Mouse (Mus musculus) neural tube, embryonic 11.5 days (tissue): ENCODE data around the gene Rbpj. TPM values are rescaled to one million over a fixed set of nuclear protein-coding genes. Genes with fewer than 3 reads are reported as not detected.

Experiments
- ATAC-seq: fragments of 200-750 bp; cut with Nextera tagmentation; 2 replicates; pipeline ENCODE4 v1.8.0; 2017; ENCODE audit warnings: moderate number of reproducible peaks, mild to moderate bottlenecking, moderate TSS enrichment, moderate library complexity; ENCODE audit not compliant: insufficient read depth, low FRiP score, low TSS enrichment
- DNase-seq: peaks from one replicate; pipeline ENCODE4 v3.0.0-alpha.2; 2015; ENCODE audit warnings: low spot score
- H3K27ac ChIP-seq: fragments of 300-500 bp; sonication (generic); 2 replicates; pipeline ENCODE4 v1.5.1; 2014; ENCODE audit warnings: low read depth, mild to moderate bottlenecking, low read length
- H3K27me3 ChIP-seq: fragments of 300-500 bp; sonication (generic); 2 replicates; pipeline ENCODE4 v1.6.1; 2014; ENCODE audit warnings: mild to moderate bottlenecking, low read length, mixed read lengths; ENCODE audit not compliant: control insufficient read depth, insufficient read depth
- H3K36me3 ChIP-seq: fragments of 300-500 bp; sonication (generic); 2 replicates; pipeline ENCODE4 v1.6.1; 2014; ENCODE audit warnings: mild to moderate bottlenecking, low read length, moderate library complexity, mixed read lengths; ENCODE audit not compliant: control insufficient read depth, insufficient read depth
- H3K4me1 ChIP-seq: fragments of 300-500 bp; sonication (generic); 2 replicates; pipeline ENCODE4 v1.6.1; 2014; ENCODE audit warnings: low read length, mixed read lengths; ENCODE audit not compliant: control insufficient read depth, insufficient read depth
- H3K4me2 ChIP-seq: fragments of 300-500 bp; sonication (generic); 2 replicates; pipeline ENCODE4 v1.6.1; 2014; ENCODE audit warnings: low read depth, mild to moderate bottlenecking, moderate library complexity
- H3K4me3 ChIP-seq: fragments of 300-500 bp; sonication (generic); 2 replicates; pipeline ENCODE4 v1.5.1; 2014; ENCODE audit warnings: low read depth, low read length
- H3K9ac ChIP-seq: fragments of 300-500 bp; sonication (generic); 2 replicates; pipeline ENCODE4 v1.6.1; 2014; ENCODE audit warnings: mild to moderate bottlenecking, low read length
- H3K9me3 ChIP-seq: fragments of 300-500 bp; sonication (generic); 2 replicates; pipeline ENCODE4 v1.6.1; 2016; ENCODE audit warnings: low read length; ENCODE audit not compliant: control insufficient read depth
- WGBS: fragments of 180-500 bp; shearing (Covaris S2); extraction: QIAGEN DNeasy Blood & Tissue Kit; methylation state at CpG from one replicate; pipeline ENCODE4 v1.1.7; 2014; 5-methylcytosine and 5-hydroxymethylcytosine counted together
- polyA plus RNA-seq: library from polyadenylated mRNA; unstranded; fragments of >200 nt; fragmentation: Nextera tagmentation; extraction: Ambion mirVana; gene quantifications from 2 replicates; pipeline ENCODE4 v1.2.1, GENCODE M21; 2014

Rbpj gene
- polyA plus RNA-seq, 1 experiment from 2014 or later: 59.4 TPM

DNA sequence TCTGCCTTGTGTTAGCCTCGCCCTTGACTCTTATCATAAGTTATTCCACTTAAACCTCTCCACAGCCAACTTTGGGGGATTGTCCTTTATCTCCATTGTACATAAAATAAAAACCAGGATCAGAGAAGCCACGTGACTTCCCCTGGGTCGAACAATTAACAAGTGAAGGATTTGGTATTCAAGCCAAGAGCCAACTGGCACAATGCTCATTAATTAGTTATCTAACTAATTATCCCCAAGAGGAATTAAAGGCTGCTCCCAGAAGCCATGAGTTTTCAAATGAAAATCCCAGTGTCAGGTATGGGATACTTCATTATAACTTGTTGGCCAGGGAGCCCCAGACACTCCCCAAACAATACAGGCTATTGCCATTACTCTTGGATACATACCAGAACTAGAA is 218.0 kb downstream of the Rbpj start:
- no peak overlapping the region for H3K4me2 ChIP-seq
- H3K36me3 ChIP-seq: no peaks in the 10 kb centered on the region
- DNase-seq (no peak), ATAC-seq (no peak)
- H3K27ac ChIP-seq: no peak overlapping the region
- H3K4me3 ChIP-seq: no peak overlapping the region
- no peak overlapping the region for H3K9ac ChIP-seq
- H3K9me3 ChIP-seq: no peaks in the 10 kb centered on the region
- no peaks in the 10 kb centered on the region for H3K4me1 ChIP-seq
- WGBS: 82% methylated on average over 3 of the region's 3 CpGs
- no peaks in the 10 kb centered on the region for H3K27me3 ChIP-seq

DNA sequence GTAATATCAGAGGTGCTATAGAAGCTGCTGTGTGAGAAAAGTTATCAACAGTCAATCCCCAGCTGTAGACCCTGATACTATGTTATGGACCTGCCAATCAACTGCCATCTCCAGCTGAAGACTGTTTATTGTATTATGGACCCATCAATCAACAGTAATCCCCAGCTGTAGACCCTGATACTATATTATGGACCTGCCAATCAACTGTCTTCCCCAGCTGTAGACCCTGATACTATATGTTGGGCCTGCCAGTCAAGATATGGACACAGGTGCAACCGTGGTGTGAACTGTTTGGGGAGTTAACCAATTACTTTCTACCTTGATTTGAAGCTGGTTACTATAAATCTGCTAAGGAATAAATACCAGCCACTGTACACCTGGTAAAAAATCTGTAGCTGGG is 218.5 kb downstream of the Rbpj start:
- no peaks in the 10 kb centered on the region for H3K27me3 ChIP-seq
- DNase-seq (no peak), ATAC-seq (no peak)
- H3K9me3 ChIP-seq: no peaks in the 10 kb centered on the region
- no peaks in the 10 kb centered on the region for H3K36me3 ChIP-seq
- WGBS: 89% methylated on average over 1 of the region's 1 CpGs
- H3K4me3 ChIP-seq: no peak overlapping the region
- H3K9ac ChIP-seq: no peak overlapping the region
- H3K27ac ChIP-seq: no peak overlapping the region
- no peaks in the 10 kb centered on the region for H3K4me1 ChIP-seq
- no peak overlapping the region for H3K4me2 ChIP-seq

DNA sequence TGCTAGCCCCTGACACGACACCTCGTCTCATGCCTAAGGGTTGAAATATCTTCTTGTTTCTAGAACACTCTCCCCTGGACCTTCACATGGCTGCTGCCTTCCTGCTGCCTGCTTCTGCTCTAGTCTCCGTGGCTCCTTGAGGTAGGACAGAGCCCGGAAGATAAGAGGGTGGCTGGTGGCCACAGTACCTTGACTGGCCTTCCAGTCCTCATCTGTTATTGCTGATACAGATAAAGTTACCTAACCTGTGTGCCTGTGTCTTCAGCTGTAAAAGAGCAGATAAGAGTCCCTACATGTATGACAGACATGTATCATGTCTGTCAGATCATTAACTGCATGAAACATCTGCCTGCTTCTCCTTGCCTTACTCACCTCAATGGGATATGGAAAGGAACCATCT is 219.7 kb downstream of the Rbpj start:
- Histone ChIP-seq H3K4me2 (no peak overlapping the region), H3K9me3 (no peaks in the 10 kb centered on the region), H3K27ac (no peak overlapping the region), H3K27me3 (no peaks in the 10 kb centered on the region), H3K36me3 (no peaks in the 10 kb centered on the region), H3K9ac (no peak overlapping the region), H3K4me3 (no peak overlapping the region), H3K4me1 (no peaks in the 10 kb centered on the region)
- ATAC-seq (no peak), DNase-seq (no peak)
- 89% methylated on average over 4 of the region's 4 CpGs for WGBS

DNA sequence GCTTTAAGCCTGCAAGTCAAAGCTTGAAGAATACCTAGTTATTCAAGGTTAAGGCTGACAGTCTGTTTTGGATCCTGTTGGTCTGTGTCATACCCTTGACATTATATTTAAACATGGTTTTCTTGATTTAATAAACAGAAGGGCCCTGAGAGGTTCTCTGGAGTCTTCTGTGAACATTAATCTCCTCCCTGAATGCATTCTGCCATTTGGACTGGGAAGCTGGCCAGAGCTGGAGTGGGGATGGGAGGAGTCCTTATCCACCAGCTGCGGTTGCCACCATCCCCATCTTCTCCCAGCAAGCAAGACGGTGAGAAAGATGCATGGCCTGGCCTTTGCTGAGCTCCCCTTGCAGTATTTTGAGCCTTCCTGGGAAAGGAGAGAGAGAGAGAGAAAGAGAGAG is 220.4 kb downstream of the Rbpj start:
- no peak overlapping the region for H3K27ac ChIP-seq
- DNase-seq: no peak
- H3K27me3 ChIP-seq: no peaks in the 10 kb centered on the region
- no peaks in the 10 kb centered on the region for H3K9me3 ChIP-seq
- 76% methylated on average over 2 of the region's 2 CpGs for WGBS
- ATAC-seq: no peak
- H3K36me3 ChIP-seq: no peaks in the 10 kb centered on the region
- H3K4me3 ChIP-seq: no peak overlapping the region
- no peaks in the 10 kb centered on the region for H3K4me1 ChIP-seq
- H3K4me2 ChIP-seq: no peak overlapping the region
- H3K9ac ChIP-seq: no peak overlapping the region

DNA sequence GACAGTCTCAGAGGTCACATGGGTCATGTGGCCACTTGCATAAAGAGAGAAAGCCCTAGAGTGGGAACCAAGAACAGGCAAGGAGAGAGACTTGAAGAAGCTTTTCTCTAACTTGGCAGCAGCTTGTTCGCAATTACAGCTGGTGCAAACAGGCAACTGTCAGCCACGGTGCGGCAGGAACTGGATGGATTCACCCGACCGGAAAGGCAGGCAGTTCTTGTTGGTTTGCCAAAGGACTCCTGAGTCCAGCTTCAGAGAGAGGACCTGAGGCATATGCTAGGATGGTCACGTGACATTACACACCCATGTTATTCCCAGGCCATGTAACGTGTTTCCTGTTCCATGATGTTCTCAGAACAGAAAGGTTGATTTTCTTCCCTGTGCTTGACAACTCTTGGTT is 222.4 kb downstream of the Rbpj start:
- Histone ChIP-seq H3K9ac (no peak overlapping the region), H3K4me2 (no peak overlapping the region), H3K9me3 (no peaks in the 10 kb centered on the region), H3K4me1 (no peaks in the 10 kb centered on the region), H3K4me3 (no peak overlapping the region), H3K27me3 (no peaks in the 10 kb centered on the region), H3K36me3 (no peaks in the 10 kb centered on the region), H3K27ac (no peak overlapping the region)
- ATAC-seq (no peak), DNase-seq (no peak)
- WGBS: 89% methylated on average over 7 of the region's 7 CpGs

DNA sequence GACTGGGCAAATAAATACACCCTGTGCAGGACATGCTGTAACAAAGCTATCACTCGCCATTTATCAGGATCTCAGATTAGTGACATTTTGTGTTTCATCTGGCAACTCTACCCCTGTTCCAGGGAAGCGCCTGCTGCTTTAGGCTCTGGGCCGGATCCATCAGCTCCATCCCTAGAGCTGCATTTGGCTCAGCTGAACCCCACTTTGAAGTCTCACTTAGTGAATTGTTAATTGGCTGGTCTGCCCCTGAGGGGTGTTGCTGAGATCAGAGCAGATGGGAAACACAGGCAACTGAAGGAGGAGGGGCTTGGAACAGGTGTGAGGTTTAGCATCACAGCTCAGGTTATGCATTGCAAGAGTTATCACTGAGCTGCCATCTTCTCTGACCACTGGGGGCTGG is 225.6 kb downstream of the Rbpj start:
- WGBS: 74% methylated on average over 3 of the region's 3 CpGs

DNA sequence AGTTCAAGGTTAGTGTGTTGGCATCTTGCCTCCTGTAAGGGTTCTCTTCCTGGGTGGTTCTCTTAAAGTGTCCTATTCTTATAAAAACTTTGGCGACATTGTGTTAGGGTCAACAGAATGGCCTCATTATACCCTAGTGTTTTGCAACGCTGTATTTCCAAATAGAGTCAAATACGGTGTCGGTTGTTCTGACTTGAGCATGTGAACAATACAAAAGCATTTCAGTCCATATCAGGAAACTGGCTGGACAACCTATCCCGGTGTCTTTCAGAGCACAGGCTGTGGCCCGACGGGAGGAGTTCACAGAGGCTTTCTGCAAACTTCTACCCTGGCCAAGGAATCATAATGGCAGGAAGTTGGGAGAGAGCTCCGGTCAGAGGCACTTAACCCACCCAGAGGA is 226.1 kb downstream of the Rbpj start:
- Histone ChIP-seq H3K36me3 (no peaks in the 10 kb centered on the region), H3K9me3 (no peaks in the 10 kb centered on the region), H3K27me3 (no peaks in the 10 kb centered on the region), H3K4me2 (no peak overlapping the region), H3K27ac (no peak overlapping the region), H3K4me1 (no peaks in the 10 kb centered on the region), H3K4me3 (no peak overlapping the region), H3K9ac (no peak overlapping the region)
- DNase-seq: no peak
- ATAC-seq: no peak
- 90% methylated on average over 8 of the region's 8 CpGs for WGBS

More for the DNA sequence above, 225.6 kb downstream of the Rbpj start:
- H3K4me3 ChIP-seq: no peak overlapping the region
- H3K4me1 ChIP-seq: no peaks in the 10 kb centered on the region
- DNase-seq (no peak), ATAC-seq (no peak)
- H3K36me3 ChIP-seq: no peaks in the 10 kb centered on the region
- no peak overlapping the region for H3K4me2 ChIP-seq
- no peak overlapping the region for H3K9ac ChIP-seq
- H3K27me3 ChIP-seq: no peaks in the 10 kb centered on the region
- H3K27ac ChIP-seq: no peak overlapping the region
- no peaks in the 10 kb centered on the region for H3K9me3 ChIP-seq

DNA sequence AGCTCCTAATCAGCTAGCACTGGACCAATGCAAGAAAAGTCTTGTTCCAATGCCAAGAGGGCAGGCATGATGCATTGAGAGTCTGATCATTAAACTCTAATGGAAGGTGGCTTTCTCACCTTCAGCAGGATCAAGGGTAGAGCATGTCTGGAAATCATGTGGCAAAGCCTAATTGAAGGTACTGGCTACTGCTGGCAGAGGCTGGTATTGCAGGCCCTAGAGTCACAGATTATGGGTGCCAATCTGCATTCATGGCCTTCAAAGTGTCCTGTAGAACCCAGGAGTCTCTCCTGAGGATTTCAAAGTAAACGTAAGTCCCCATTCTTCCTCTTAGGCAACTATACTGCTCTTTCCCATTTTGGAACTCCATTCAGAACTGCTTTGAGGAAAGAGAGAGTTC is 226.7 kb downstream of the Rbpj start:
- 100% methylated on average over 1 of the region's 1 CpGs for WGBS
- Histone ChIP-seq H3K4me1 (no peaks in the 10 kb centered on the region), H3K36me3 (no peaks in the 10 kb centered on the region), H3K4me2 (no peak overlapping the region), H3K27ac (no peak overlapping the region), H3K9me3 (no peaks in the 10 kb centered on the region), H3K9ac (no peak overlapping the region), H3K27me3 (no peaks in the 10 kb centered on the region), H3K4me3 (no peak overlapping the region)
- ATAC-seq: no peak
- no peak for DNase-seq

DNA sequence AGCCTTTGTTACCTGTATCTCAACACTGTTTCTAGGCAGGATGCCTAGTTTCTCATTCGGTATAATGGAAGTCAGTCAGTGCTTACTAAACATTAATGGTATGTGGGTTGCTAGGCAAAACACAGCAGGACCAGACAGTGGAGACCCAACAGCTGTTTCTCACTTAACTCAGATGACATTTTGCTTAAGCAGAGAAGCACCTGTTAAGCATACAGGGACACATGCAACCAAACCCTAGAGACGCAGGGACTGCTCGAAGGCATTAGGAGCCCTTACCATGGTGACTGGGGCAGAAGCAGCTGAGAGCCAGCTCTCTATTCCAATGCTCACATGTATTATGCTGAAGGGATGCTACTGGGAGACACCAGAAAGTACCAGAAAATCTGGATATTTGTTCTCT is 230.7 kb downstream of the Rbpj start:
- WGBS: 78% methylated on average over 3 of the region's 3 CpGs
- Histone ChIP-seq H3K9me3 (no peaks in the 10 kb centered on the region), H3K36me3 (no peaks in the 10 kb centered on the region), H3K4me2 (no peak overlapping the region), H3K4me1 (no peaks in the 10 kb centered on the region), H3K27ac (no peak overlapping the region), H3K27me3 (no peaks in the 10 kb centered on the region), H3K9ac (no peak overlapping the region), H3K4me3 (no peak overlapping the region)
- ATAC-seq (no peak), DNase-seq (no peak)
